Mouse (Mus musculus) limb, embryonic 14.5 days (tissue): ENCODE results near the gene Steap2. TPM values are rescaled to one million over a fixed set of nuclear protein-coding genes. Genes with fewer than 3 reads are reported as not detected.
A peak's percentile ranks its signal among the peaks of the same experiment; 100 is the strongest.

Source experiments
- ATAC-seq: fragments of 200-750 bp; cut with Nextera tagmentation; 2 replicates; pipeline ENCODE4 v1.8.0; 2017; ENCODE audit warnings: low read depth, moderate number of reproducible peaks, moderate TSS enrichment; ENCODE audit not compliant: low FRiP score
- DNase-seq: peaks from one replicate; pipeline ENCODE4 v3.0.0-alpha.2; 2015; ENCODE audit warnings: low spot score
- H3K27ac ChIP-seq: fragments of 300-500 bp; sonication (generic); replicated peaks from 2 replicates; pipeline ENCODE4 v1.5.1; 2014; ENCODE audit warnings: low read depth, mild to moderate bottlenecking, low read length, moderate library complexity, mixed read lengths
- H3K27me3 ChIP-seq: fragments of 300-500 bp; sonication (generic); 2 replicates; pipeline ENCODE4 v1.6.1; 2014; ENCODE audit warnings: low read length, mixed read lengths; ENCODE audit not compliant: control insufficient read depth, insufficient read depth
- H3K36me3 ChIP-seq: fragments of 300-500 bp; sonication (generic); 2 replicates; pipeline ENCODE4 v1.6.1; 2014; ENCODE audit warnings: mild to moderate bottlenecking, low read length, moderate library complexity, mixed read lengths; ENCODE audit not compliant: control insufficient read depth, insufficient read depth
- H3K4me1 ChIP-seq: fragments of 300-500 bp; sonication (generic); 2 replicates; pipeline ENCODE4 v1.6.1; 2014; ENCODE audit warnings: antibody characterized with exemption, low read length, mixed read lengths; ENCODE audit not compliant: control insufficient read depth, insufficient read depth
- H3K4me2 ChIP-seq: fragments of 300-500 bp; sonication (generic); replicated peaks from 2 replicates; pipeline ENCODE4 v1.6.1; 2014; ENCODE audit warnings: low read depth, mild to moderate bottlenecking, low read length, moderate library complexity; ENCODE audit not compliant: severe bottlenecking
- H3K4me3 ChIP-seq: fragments of 300-500 bp; sonication (generic); replicated peaks from 2 replicates; pipeline ENCODE4 v1.5.1; 2014; ENCODE audit warnings: low read length
- H3K9ac ChIP-seq: fragments of 300-500 bp; sonication (generic); 2 replicates; pipeline ENCODE4 v1.6.1; 2014; ENCODE audit warnings: mild to moderate bottlenecking, low read depth, low read length, moderate library complexity; ENCODE audit not compliant: severe bottlenecking
- H3K9me3 ChIP-seq: fragments of 300-500 bp; sonication (generic); 2 replicates; pipeline ENCODE4 v1.6.1; 2016; ENCODE audit warnings: low read length; ENCODE audit not compliant: control insufficient read depth
- POLR2A ChIP-seq: fragments of 200-500 bp; IDR thresholded peaks from 2 replicates; pipeline ENCODE4 v1.8.0; 2012; ENCODE audit warnings: inconsistent platforms, mild to moderate bottlenecking, moderate library complexity, borderline replicate concordance; ENCODE audit not compliant: insufficient read depth, insufficient read length; ENCODE audit errors: extremely low read depth
- WGBS: fragments of 180-500 bp; shearing (Covaris S2); extraction: QIAGEN DNeasy Blood & Tissue Kit; methylation state at CpG from one replicate; pipeline ENCODE4 v1.1.7; 2014; 5-methylcytosine and 5-hydroxymethylcytosine counted together
- polyA plus RNA-seq, 2 experiments: library from polyadenylated mRNA; depleted of rRNA in 1 of 2; stranded (reverse) in 1 of 2; unstranded in 1 of 2; fragments of >200 nt; fragmentation: Nextera tagmentation in 1 of 2; extraction: Ambion mirVana in 1 of 2; gene quantifications; 2 replicates each; pipeline versions ENCODE4 v1.2.1 to v1.2.3; 2012 to 2014

Steap2 gene
- polyA plus RNA-seq (2012; rRNA removed) (5.7 and 7.9 TPM in 2 replicates), polyA plus RNA-seq (2014; fragmentation: Nextera tagmentation; extraction: Ambion mirVana) (5.9 and 7.8 TPM in 2 replicates)

DNA sequence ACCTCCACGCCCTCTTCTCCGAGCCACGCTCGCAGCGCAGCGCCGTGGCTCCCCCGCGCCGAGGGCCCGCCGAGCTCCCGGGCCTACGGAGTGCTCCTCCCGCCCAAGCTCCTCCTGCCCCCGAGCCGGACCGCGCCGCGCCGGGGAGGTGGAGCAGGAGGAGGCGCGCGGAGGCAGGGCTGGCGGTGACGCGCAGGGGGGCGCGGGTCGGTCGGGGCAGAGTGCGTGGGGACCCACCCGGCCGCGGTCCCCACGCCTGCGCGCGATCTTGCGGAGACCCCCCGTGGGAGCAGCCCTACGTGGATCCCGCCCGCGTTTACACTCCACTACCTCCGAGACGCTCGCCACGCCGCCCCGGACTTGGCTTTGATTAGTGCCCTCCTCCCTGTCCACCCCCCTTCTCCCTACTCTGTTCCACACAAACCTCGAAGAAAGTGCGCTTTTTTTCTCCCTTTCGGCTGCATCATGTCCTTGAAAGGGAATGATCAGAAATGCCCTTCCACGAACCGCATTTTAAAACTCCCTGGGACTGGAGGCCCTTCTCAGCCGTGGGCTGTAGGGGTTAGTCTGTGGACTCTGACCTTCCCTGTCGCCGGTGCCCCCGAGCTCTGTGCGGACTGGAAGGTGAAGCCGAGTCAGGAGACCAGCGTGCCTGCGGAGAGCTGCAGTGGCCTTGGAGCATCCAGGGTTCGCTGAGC lies at the start of gene Steap2:
Gene Steap2 (minus strand): TSS at position 623 of the 698 bp plus-strand sequence.
- TF ChIP-seq POLR2A = 0 out of 2 replicates have a peak, but pooled peaks have one; percentile 39
- Histone ChIP-seq H3K4me2 (peak within 1 kb of the TSS; percentile 61), H3K4me1 (0 out of 2 replicates have a peak, but pooled peaks cover 7% of the 10 kb centered on the region), H3K4me3 (peak within 1 kb of the TSS; percentile 76), H3K9me3 (no peaks in the 10 kb centered on the region), H3K9ac (peak within 1 kb of the TSS; percentile 92), H3K27ac (0 out of 2 replicates have a peak within 1 kb of the TSS, but pooled peaks have one; percentile 19), H3K36me3 (no peaks in the 10 kb centered on the region), H3K27me3 (no peaks in the 10 kb centered on the region)
- peak; percentile 91 for ATAC-seq
- peak; percentile 44 for DNase-seq
- 2% methylated on average over 41 of the region's 66 CpGs for WGBS

DNA sequence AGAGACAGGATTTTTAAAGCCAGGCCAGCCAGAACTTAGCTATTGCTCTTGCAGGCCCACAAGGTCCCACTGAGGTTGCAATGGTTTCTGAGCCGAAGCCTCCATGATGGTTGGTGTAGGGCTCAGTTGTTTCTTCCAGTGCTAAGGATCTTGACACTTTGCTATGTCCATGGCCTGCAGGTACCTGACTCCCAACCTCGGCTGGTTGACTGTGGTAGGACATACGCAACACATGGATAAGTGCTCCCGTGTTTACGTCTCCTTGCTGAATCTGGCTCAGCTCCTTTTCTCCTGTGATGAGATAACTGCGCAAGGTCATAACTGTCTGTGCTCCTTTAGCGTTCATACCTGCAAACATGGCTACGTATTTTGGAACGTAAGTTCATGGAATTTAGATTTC lies 40.1 kb upstream of the Steap2 start:
- Histone ChIP-seq H3K4me2 (no peak overlapping the region), H3K4me1 (no peaks in the 10 kb centered on the region), H3K4me3 (no peak overlapping the region), H3K36me3 (no peaks in the 10 kb centered on the region), H3K27ac (no peak overlapping the region), H3K27me3 (no peaks in the 10 kb centered on the region), H3K9me3 (no peaks in the 10 kb centered on the region), H3K9ac (no peak overlapping the region)
- no peak for DNase-seq
- no peak for TF ChIP-seq POLR2A
- no peak for ATAC-seq
- WGBS = 95% methylated on average over 9 of the region's 9 CpGs

DNA sequence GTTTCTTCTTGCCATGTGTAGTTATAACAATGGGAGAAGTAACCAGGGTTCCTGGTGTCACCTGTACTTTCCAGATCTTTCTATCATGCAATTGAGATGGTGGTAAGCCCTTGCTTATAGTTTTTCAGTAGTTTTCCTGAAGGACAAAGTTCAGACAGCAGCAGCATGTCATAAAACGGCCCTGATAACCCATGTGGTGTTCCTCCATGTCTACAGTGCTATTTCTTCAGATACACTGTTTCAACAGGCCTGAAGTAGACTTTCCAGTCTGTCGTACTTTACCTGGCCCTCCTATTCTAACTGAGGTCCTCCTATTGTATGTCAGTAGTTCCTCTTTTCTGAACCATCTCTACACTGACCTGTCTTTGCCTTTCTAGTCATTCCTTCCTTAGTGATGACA lies 38.5 kb upstream of the Steap2 start:
- 66% methylated on average over 2 of the region's 2 CpGs for WGBS
- no peak for TF ChIP-seq POLR2A
- Histone ChIP-seq H3K9me3 (no peaks in the 10 kb centered on the region), H3K4me1 (no peaks in the 10 kb centered on the region), H3K27ac (no peak overlapping the region), H3K27me3 (no peaks in the 10 kb centered on the region), H3K4me2 (no peak overlapping the region), H3K4me3 (no peak overlapping the region), H3K9ac (no peak overlapping the region), H3K36me3 (no peaks in the 10 kb centered on the region)
- ATAC-seq (no peak), DNase-seq (no peak)

- Histone ChIP-seq H3K27ac (no peak overlapping the region), H3K36me3 (no peaks in the 10 kb centered on the region), H3K4me1 (no peaks in the 10 kb centered on the region), H3K4me3 (no peak overlapping the region), H3K9ac (no peak overlapping the region), H3K9me3 (no peaks in the 10 kb centered on the region), H3K4me2 (no peak overlapping the region), H3K27me3 (no peaks in the 10 kb centered on the region)
- TF ChIP-seq POLR2A = no peak
- WGBS = 95% methylated on average over 3 of the region's 3 CpGs
- no peak for ATAC-seq
- DNase-seq = no peak
Measured at GRCm38 (mm10) chr5:5732208-5732607, 37.8 kb upstream of the Steap2 start.

DNA sequence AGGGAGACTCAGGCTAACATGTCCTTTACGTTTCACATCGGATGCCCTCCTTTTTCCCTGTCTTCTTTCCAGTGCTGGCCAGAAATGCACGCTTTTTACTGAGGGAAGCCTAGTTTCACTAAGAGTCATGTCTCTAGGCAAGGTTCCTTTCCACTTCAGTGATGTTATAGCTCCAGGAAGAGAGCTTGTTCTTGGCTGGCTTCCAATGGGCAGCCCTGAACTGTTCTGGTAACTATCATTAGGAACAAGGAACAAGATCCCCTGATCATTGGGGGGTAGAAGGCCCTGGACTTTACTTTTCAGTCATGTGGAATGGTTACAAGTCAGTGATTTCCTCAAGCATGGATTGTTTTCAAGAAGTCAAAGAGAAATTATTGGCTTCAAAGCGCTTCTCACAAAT lies 35.5 kb upstream of the Steap2 start:
- H3K4me1 ChIP-seq = no peaks in the 10 kb centered on the region
- 89% methylated on average over 4 of the region's 4 CpGs for WGBS
- no peak overlapping the region for H3K27ac ChIP-seq
- H3K9ac ChIP-seq = no peak overlapping the region
- ATAC-seq (no peak), DNase-seq (no peak)
- no peaks in the 10 kb centered on the region for H3K9me3 ChIP-seq
- no peak overlapping the region for H3K4me2 ChIP-seq
- no peaks in the 10 kb centered on the region for H3K36me3 ChIP-seq
- H3K4me3 ChIP-seq = no peak overlapping the region
- H3K27me3 ChIP-seq = no peaks in the 10 kb centered on the region
- TF ChIP-seq POLR2A = no peak
